Mouse (Mus musculus): ENCODE data around the gene AF067063.
A peak's percentile ranks its signal among the peaks of the same experiment; 100 is the strongest.
"Not testable (repeated sequence)": the region's sequence is repeated elsewhere in the genome, so short reads cannot be mapped to it uniquely, and the experiment has no call there.

DNA sequence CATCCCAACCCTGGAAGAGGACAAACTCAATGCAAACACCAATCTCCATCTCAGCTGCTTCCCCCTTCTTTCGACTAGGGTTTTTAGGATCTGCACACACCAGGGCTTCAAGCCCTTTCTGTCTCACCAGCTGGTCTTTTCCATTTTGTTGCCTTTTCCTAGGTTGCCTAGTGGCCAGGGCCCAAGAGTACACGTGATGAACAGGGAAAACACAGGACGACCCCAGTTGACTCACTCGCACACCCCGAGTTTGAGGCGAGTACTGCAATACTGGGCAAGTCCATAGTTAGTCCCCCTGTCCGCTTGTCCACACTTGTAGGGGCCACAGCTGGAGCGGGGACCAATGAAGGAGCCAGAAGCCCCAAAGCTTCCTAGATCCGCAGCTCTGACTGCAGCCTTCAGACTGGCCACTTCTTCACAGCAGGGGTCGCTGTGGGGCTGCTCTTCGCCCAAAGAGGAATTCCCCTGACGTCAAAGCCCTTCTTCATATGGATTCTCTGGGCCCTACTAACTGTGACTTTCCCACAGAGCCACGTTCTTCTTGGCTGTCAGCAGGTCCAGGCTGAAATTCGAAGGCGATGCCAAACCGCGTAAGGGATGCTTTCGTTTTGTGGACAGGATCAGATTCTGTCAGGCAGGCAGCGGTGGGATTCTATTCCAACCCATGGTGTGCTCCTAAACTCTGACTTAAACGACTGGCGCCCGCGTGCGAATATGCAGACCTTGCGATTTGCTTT is 5.5 kb upstream of the AF067063 start, which contains the start of gene D13Ertd608e:
- peak; percentile 62 for TF ChIP-seq CTCF (IDR thresholded peaks at IDR 0.05)
- not testable (repeated sequence) for TF ChIP-seq EP300 (IDR thresholded peaks at IDR 0.05)

Data from lung, postnatal 0 days (tissue).